Mouse (Mus musculus) gastrocnemius, adult 8-10 months (tissue): ENCODE results near the gene Egfem1. TPM values are rescaled to one million over a fixed set of nuclear protein-coding genes. Genes with fewer than 3 reads are reported as not detected.

Source experiments
- DNase-seq, 2 experiments: peaks; one replicate each; pipeline ENCODE4 v3.0.0; 2022; ENCODE audit warnings: low spot score in 2 of 2
- total RNA-seq, 4 experiments: library from RNA; stranded (reverse); gene quantifications; 2 replicates each; pipeline ENCODE4 v1.2.4; 2022

The Egfem1 gene
- total RNA-seq, 4 experiments from 2014 or later: not detected

DNA sequence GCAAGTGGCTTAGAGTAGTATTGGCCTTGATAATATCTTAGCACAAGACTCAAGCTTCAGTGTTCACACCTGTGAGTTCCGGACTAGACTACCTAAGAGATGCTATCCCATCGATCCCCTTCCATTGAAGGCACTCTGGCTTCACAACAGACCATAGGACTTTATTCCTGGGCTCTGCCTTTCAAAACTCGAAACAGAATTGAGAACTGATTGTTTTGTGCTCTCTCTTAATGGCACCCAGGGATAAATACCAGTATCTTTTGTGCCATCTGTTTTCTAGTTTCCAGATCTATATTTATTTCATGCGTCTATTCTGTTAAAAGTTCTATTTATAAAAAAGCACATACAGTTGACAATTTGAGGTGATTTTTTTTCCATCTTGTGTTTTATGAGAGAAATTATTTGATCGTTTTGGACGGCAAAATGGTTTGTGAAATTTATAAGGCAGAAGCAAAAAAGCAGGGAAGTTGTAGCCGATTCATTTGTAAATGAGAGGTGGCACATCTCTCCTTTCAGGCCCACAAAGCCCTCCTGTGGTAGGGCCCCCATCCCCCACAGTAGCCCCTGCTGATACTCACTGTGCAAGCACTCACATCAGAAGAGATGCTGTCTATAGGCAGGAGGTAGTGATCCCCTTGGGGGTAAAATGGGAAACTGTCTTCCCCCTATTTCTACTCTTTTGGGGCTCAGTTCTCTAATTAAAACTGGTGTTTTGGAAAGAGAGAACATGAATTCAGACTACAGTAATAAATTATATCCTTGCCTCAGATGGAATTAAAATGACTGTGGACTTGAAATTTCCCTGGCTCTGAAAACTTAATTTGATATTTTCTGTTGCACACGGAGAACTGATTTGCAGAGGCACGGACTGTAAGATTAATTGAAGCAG lies 53.6 kb downstream of the Egfem1 start:
- no peak for DNase-seq

- no peak for DNase-seq
Measured at GRCm38 (mm10) chr3:29136065-29136955, 54.5 kb downstream of the Egfem1 start.

- DNase-seq: no peak
Measured at GRCm38 (mm10) chr3:29168401-29168800, 86.6 kb downstream of the Egfem1 start.

DNA sequence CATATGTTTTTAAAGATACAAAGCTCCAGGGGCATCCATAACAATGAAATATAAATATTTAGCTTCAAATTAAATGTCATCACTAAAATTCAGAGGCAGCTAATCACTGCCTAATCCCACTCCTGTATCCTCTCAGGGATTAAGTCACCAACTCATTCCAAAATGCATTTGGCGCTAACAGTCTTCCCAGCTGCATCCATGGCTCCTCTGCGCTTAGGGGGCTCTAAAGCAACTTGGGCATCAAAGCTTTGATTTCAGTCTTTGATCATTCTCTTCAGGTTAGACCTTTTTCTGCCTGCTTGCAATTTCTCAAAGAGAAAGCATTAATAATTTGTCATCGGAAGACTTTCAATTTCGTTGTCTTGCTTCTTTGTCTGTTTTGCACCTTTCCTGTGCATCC lies 87.2 kb downstream of the Egfem1 start:
- no peak for DNase-seq

GRCm38 (mm10) chr3:29176991-29177390 lies 95.2 kb downstream of the Egfem1 start:
- DNase-seq: no peak

- DNase-seq: no peak
Measured at GRCm38 (mm10) chr3:29182988-29183387, 101.2 kb downstream of the Egfem1 start.

DNA sequence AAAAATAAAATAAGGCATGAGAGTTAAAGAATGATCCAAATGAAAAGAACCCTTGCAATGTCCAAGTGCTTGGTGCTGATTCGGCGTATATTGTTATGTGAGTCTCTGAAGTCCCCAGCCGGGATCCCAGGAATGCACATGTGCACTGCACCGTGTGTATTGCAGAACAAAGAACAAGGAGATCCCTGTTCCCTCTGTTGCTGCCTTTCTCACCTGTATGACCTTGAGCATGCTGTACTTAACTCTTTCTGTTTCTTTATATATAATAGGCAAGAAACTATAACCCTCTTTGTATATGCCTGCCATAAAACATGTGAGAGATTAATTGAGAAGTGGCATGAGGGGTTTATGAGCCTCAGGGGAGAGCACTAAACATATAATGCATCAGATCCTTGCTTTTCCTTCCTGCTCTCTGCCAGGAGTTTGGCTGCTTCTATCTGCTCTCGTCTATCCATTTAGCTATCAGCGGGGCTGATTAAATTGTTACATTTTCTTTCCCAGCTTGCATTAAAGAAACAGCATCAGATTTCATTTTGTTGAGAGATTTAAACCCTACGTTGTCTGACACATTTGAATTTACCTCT lies 101.9 kb downstream of the Egfem1 start:
- DNase-seq: no peak

GRCm38 (mm10) chr3:29184486-29185241 lies 102.8 kb downstream of the Egfem1 start:
- DNase-seq: no peak

- no peak for DNase-seq
Measured at GRCm38 (mm10) chr3:29190263-29190662, 108.4 kb downstream of the Egfem1 start.

DNA sequence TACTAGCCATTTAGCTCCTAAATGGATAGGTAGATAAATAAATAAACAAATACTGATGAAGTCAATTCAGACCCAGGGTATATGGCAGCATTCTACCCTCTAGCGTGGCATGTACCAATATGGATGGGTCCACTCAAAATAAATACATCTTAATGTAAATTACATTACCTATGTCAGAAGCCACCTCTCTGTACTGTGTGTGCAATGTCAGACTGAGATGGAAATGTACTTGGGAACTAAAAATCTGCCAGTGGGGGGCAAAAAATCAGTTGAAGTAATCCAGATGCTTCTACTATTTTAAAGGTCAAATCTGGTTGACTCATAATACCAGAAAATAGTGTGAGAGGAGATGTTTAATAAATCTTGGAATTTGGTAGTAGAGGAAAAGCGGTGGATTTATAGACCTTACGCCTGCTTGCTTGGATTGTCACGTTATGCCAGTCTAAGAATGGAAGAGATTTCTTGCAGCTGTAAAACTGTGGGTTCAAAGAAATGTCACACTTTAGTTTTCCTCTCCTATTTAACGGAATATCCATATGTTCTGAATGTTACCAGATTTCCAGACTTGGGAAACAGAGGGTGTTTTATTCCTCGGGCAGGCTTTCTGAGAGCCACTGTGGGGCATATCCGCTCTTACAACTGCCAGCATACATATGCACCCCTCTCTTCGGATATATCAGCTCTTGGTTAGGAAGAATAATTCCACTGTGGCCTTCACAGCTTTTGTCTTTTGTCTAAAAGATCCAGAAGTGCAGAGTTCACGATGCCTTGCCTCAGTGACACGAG lies 116.1 kb downstream of the Egfem1 start:
- DNase-seq: no peak

GRCm38 (mm10) chr3:29200601-29201000 lies 118.8 kb downstream of the Egfem1 start:
- DNase-seq: no peak

GRCm38 (mm10) chr3:29202536-29202935 lies 120.7 kb downstream of the Egfem1 start:
- DNase-seq: no peak

- DNase-seq: no peak
Measured at GRCm38 (mm10) chr3:29222414-29222813, 140.6 kb downstream of the Egfem1 start.

- DNase-seq: no peak
Measured at GRCm38 (mm10) chr3:29229712-29230111, 147.9 kb downstream of the Egfem1 start.

DNA sequence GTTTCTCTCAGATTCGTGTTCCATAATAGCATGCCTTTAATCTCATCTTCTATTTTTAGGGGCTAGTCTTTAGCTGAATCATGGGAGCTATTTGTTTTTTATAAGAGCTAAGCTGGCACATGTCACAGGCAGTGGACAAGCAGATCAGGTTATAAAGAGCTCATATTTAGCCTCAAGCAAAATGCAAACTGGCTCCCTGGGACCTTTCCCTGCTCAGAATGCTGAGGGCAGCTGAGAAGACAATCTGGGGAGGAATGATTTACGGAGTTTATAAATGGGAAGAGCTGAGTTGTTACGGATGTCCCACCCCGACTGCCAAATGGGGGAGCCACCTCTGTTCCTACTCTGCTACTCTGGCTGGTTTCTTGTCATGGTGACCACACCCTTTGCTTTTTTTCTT lies 153.7 kb downstream of the Egfem1 start:
- DNase-seq: peak in 1 of 2 experiments; percentile 13

GRCm38 (mm10) chr3:29236517-29236916 lies 154.7 kb downstream of the Egfem1 start:
- no peak for DNase-seq

GRCm38 (mm10) chr3:29243600-29243999 lies 161.8 kb downstream of the Egfem1 start:
- DNase-seq: no peak

DNA sequence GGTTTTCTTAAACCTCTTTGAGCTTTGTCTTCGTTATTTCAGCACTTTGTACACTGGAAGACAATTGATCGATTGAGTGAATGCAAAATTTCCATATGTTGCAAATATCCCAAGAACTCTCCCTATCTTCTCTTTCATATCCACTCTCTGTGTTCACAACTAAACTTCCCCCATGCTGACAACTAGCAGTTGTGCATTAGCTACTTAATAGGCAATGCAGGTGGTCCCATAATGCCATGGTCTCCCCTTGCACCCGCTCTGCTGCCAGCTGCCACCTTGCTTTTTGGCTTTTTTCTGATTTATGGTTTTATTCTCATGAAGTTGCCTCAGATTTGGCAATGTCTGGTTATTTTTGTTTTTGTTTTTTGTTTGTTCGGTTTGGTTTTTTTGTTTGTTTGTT lies 209.8 kb downstream of the Egfem1 start:
- no peak for DNase-seq

- DNase-seq: no peak
Measured at GRCm38 (mm10) chr3:29292251-29292650, 210.4 kb downstream of the Egfem1 start.

DNA sequence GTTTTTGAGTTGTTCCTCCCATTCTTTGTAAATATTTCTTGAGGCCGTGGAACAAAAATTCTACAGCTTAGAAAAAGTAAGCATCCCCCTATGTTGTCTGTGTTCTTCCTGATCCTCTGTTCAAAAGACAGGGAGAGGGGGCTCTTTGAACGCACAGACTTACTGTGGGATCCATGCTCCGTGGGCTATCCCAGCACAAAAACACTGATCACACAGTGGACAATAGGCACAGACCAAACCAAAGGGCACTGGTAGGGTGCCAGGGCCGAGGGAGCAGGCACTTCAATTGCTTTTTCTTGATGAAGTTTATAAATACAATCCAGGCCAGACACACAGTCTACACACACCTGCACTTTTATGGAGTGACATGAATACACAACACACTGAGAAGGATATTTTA lies 211.4 kb downstream of the Egfem1 start:
- DNase-seq: no peak
